Mouse (Mus musculus) embryonic facial prominence, embryonic 14.5 days (tissue): ENCODE measurements around the gene Zfand3. TPM values are rescaled to one million over a fixed set of nuclear protein-coding genes. Genes with fewer than 3 reads are reported as not detected.

ENCODE experiments used
- ATAC-seq: fragments of 200-750 bp; cut with Nextera tagmentation; 2 replicates; pipeline ENCODE4 v1.8.0; 2017; ENCODE audit warnings: low read depth, moderate number of reproducible peaks, moderate TSS enrichment
- DNase-seq: peaks from one replicate; pipeline ENCODE4 v3.0.0-alpha.2; 2015; ENCODE audit warnings: low spot score
- H3K27ac ChIP-seq: fragments of 300-500 bp; sonication (generic); replicated peaks from 2 replicates; pipeline ENCODE4 v1.5.1; 2014; ENCODE audit warnings: low read depth, mild to moderate bottlenecking, low read length, moderate library complexity
- H3K27me3 ChIP-seq: fragments of 300-500 bp; sonication (generic); replicated peaks from 2 replicates; pipeline ENCODE4 v1.6.1; 2014; ENCODE audit warnings: low read length; ENCODE audit not compliant: control insufficient read depth, insufficient read depth
- H3K36me3 ChIP-seq: fragments of 300-500 bp; sonication (generic); 2 replicates; pipeline ENCODE4 v1.6.1; 2014; ENCODE audit warnings: low read length, mixed read lengths; ENCODE audit not compliant: control insufficient read depth, insufficient read depth
- H3K4me1 ChIP-seq: fragments of 300-500 bp; sonication (generic); 2 replicates; pipeline ENCODE4 v1.6.1; 2014; ENCODE audit warnings: antibody characterized with exemption, low read length; ENCODE audit not compliant: control insufficient read depth, insufficient read depth
- H3K4me2 ChIP-seq: fragments of 300-500 bp; sonication (generic); 2 replicates; pipeline ENCODE4 v1.6.1; 2014; ENCODE audit warnings: low read depth, mild to moderate bottlenecking, low read length, moderate library complexity, mixed read lengths
- H3K4me3 ChIP-seq: fragments of 300-500 bp; sonication (generic); 2 replicates; pipeline ENCODE4 v1.5.1; 2014; ENCODE audit warnings: low read depth, mild to moderate bottlenecking, low read length
- H3K9ac ChIP-seq: fragments of 300-500 bp; sonication (generic); 2 replicates; pipeline ENCODE4 v1.6.1; 2014; ENCODE audit warnings: low read depth, mild to moderate bottlenecking, low read length, moderate library complexity, mixed read lengths
- H3K9me3 ChIP-seq: fragments of 300-500 bp; sonication (generic); 2 replicates; pipeline ENCODE4 v1.6.1; 2016; ENCODE audit warnings: low read length; ENCODE audit not compliant: control insufficient read depth
- WGBS: fragments of 180-500 bp; shearing (Covaris S2); extraction: QIAGEN DNeasy Blood & Tissue Kit; methylation state at CpG from one replicate; pipeline ENCODE4 v1.1.7; 2014; 5-methylcytosine and 5-hydroxymethylcytosine counted together
- polyA plus RNA-seq: library from polyadenylated mRNA; unstranded; fragments of >200 nt; fragmentation: Nextera tagmentation; extraction: Ambion mirVana; gene quantifications from 2 replicates; pipeline ENCODE4 v1.2.1, GENCODE M21; 2014

The Zfand3 gene
- polyA plus RNA-seq, 1 experiment from 2014 or later: 41.0 TPM

GRCm38 (mm10) chr17:30253028-30253427 lies 248.5 kb downstream of the Zfand3 start:
- Histone ChIP-seq H3K27ac (no peak overlapping the region), H3K9ac (no peak overlapping the region), H3K4me2 (no peak overlapping the region), H3K4me3 (no peak overlapping the region), H3K27me3 (no peaks in the 10 kb centered on the region), H3K36me3 (no peaks in the 10 kb centered on the region), H3K4me1 (peaks cover 3% of the 10 kb centered on the region), H3K9me3 (no peaks in the 10 kb centered on the region)
- 79% methylated on average over 5 of the region's 5 CpGs for WGBS
- ATAC-seq (no peak; the same call in 1 of the 2 replicates), DNase-seq (no peak)

- H3K4me2 ChIP-seq: no peak overlapping the region
- H3K9ac ChIP-seq: no peak overlapping the region
- 53% methylated on average over 7 of the region's 7 CpGs for WGBS
- H3K9me3 ChIP-seq: no peaks in the 10 kb centered on the region
- H3K27ac ChIP-seq: no peak overlapping the region
- no peaks in the 10 kb centered on the region for H3K36me3 ChIP-seq
- H3K4me1 ChIP-seq: peaks cover 3% of the 10 kb centered on the region
- ATAC-seq: no peak
- no peaks in the 10 kb centered on the region for H3K27me3 ChIP-seq
- no peak overlapping the region for H3K4me3 ChIP-seq
- DNase-seq: no peak
Measured at GRCm38 (mm10) chr17:30253924-30254323, 249.4 kb downstream of the Zfand3 start.

- Histone ChIP-seq H3K27me3 (no peaks in the 10 kb centered on the region), H3K4me3 (no peak overlapping the region), H3K36me3 (no peaks in the 10 kb centered on the region), H3K9ac (no peak overlapping the region), H3K4me1 (peaks cover 6% of the 10 kb centered on the region), H3K27ac (no peak overlapping the region), H3K4me2 (no peak overlapping the region), H3K9me3 (no peaks in the 10 kb centered on the region)
- no peak for ATAC-seq
- WGBS: 71% methylated on average over 8 of the region's 8 CpGs
- DNase-seq: no peak
Measured at GRCm38 (mm10) chr17:30255928-30256560, 251.5 kb downstream of the Zfand3 start.

GRCm38 (mm10) chr17:30258480-30258879 lies 253.9 kb downstream of the Zfand3 start:
- 60% methylated on average over 4 of the region's 4 CpGs for WGBS
- no peak overlapping the region for H3K27ac ChIP-seq
- H3K4me3 ChIP-seq: no peak overlapping the region
- ATAC-seq (no peak), DNase-seq (no peak)
- no peak overlapping the region for H3K4me2 ChIP-seq
- H3K9ac ChIP-seq: no peak overlapping the region
- no peaks in the 10 kb centered on the region for H3K9me3 ChIP-seq
- no peaks in the 10 kb centered on the region for H3K27me3 ChIP-seq
- H3K4me1 ChIP-seq: peaks cover 6% of the 10 kb centered on the region
- H3K36me3 ChIP-seq: no peaks in the 10 kb centered on the region

GRCm38 (mm10) chr17:30259938-30260337 lies 255.4 kb downstream of the Zfand3 start:
- Histone ChIP-seq H3K4me1 (peaks cover 6% of the 10 kb centered on the region; the same call in 1 of the 2 replicates), H3K9me3 (no peaks in the 10 kb centered on the region), H3K27ac (no peak overlapping the region), H3K9ac (no peak overlapping the region), H3K4me3 (no peak overlapping the region), H3K27me3 (no peaks in the 10 kb centered on the region), H3K4me2 (no peak overlapping the region), H3K36me3 (no peaks in the 10 kb centered on the region)
- DNase-seq (no peak), ATAC-seq (no peak)
- WGBS: 62% methylated on average over 6 of the region's 6 CpGs

Other genes starting within 250 kb of the Zfand3 start
- 4.4 and 5.3 TPM in 2 replicates for gene Mdga1, start 34.6 kb upstream of the Zfand3 start, polyA plus RNA-seq